Mouse (Mus musculus): ENCODE results near the gene Actr3. TPM values are rescaled to one million over a fixed set of nuclear protein-coding genes. Genes with fewer than 3 reads are reported as not detected.
A peak's percentile ranks its signal among the peaks of the same experiment; 100 is the strongest.

Actr3 gene
- polyA plus RNA-seq, 1 experiment from 2014 or later = 223 TPM

- no peaks in the 10 kb centered on the region for H3K27me3 ChIP-seq (replicated peaks; ENCODE audit: control insufficient read depth, insufficient read depth, low read length)
- H3K36me3 ChIP-seq (ENCODE audit: control insufficient read depth, insufficient read depth) = peaks cover 16% of the 10 kb centered on the region
- no peaks in the 10 kb centered on the region for H3K9me3 ChIP-seq (ENCODE audit: control insufficient read depth)
- H3K4me2 ChIP-seq (replicated peaks; ENCODE audit: low read depth) = no peak overlapping the region
- no peak overlapping the region for H3K9ac ChIP-seq (ENCODE audit: low read depth, low read length)
- TF ChIP-seq CTCF (IDR thresholded peaks at IDR 0.05; ENCODE audit: low read depth) = no peak
- 20% methylated on average over 3 of the region's 3 CpGs for WGBS
- H3K4me1 ChIP-seq (replicated peaks; ENCODE audit: control insufficient read depth, insufficient read depth, low read length) = no peaks in the 10 kb centered on the region
- no peak overlapping the region for H3K27ac ChIP-seq (ENCODE audit: low read depth, low read length)
- no peak overlapping the region for H3K4me3 ChIP-seq (ENCODE audit: low read depth, low read length)
- no peak for ATAC-seq
Measured at GRCm38 (mm10) chr1:125388370-125388769, 47.2 kb downstream of the Actr3 start.

DNA sequence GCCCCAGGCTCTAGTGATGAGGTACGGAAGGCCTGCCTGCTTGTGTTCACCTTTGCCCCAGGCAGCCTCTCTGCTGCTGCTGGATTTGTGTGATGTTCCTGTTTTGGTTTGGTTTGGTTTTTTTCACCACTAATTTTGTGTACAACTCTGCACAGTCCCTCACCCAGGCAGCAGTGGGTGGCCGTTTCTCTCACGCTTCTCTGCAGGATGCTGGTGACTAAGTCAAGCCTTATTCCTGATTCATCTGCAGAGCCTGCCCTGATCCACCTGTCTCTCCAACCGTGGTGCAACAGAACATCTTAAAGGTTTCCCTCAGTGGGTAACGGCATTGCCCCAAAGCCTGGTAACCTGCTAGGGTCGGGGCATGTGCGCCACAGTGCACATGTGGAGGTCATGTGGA, 49.3 kb downstream of the Actr3 start:
- WGBS = 67% methylated on average over 7 of the region's 7 CpGs
- no peaks in the 10 kb centered on the region for H3K4me1 ChIP-seq (replicated peaks; ENCODE audit: control insufficient read depth, insufficient read depth, low read length)
- no peak for ATAC-seq
- H3K4me3 ChIP-seq (ENCODE audit: low read depth, low read length) = no peak overlapping the region
- no peaks in the 10 kb centered on the region for H3K36me3 ChIP-seq (ENCODE audit: control insufficient read depth, insufficient read depth)
- H3K27me3 ChIP-seq (replicated peaks; ENCODE audit: control insufficient read depth, insufficient read depth, low read length) = no peaks in the 10 kb centered on the region
- H3K4me2 ChIP-seq (replicated peaks; ENCODE audit: low read depth) = no peak overlapping the region
- H3K9me3 ChIP-seq (ENCODE audit: control insufficient read depth) = no peaks in the 10 kb centered on the region
- no peak overlapping the region for H3K27ac ChIP-seq (ENCODE audit: low read depth, low read length)
- no peak for TF ChIP-seq CTCF (IDR thresholded peaks at IDR 0.05; ENCODE audit: low read depth)
- no peak overlapping the region for H3K9ac ChIP-seq (ENCODE audit: low read depth, low read length)

- no peak for ATAC-seq
- no peaks in the 10 kb centered on the region for H3K27me3 ChIP-seq (replicated peaks; ENCODE audit: control insufficient read depth, insufficient read depth, low read length)
- H3K27ac ChIP-seq (ENCODE audit: low read depth, low read length) = no peak overlapping the region
- TF ChIP-seq CTCF (IDR thresholded peaks at IDR 0.05; ENCODE audit: low read depth) = peak; percentile 37
- 62% methylated on average over 6 of the region's 6 CpGs for WGBS
- H3K9ac ChIP-seq (ENCODE audit: low read depth, low read length) = no peak overlapping the region
- H3K4me2 ChIP-seq (replicated peaks; ENCODE audit: low read depth) = no peak overlapping the region
- no peaks in the 10 kb centered on the region for H3K9me3 ChIP-seq (ENCODE audit: control insufficient read depth)
- no peak overlapping the region for H3K4me3 ChIP-seq (ENCODE audit: low read depth, low read length)
- H3K36me3 ChIP-seq (ENCODE audit: control insufficient read depth, insufficient read depth) = no peaks in the 10 kb centered on the region
- no peaks in the 10 kb centered on the region for H3K4me1 ChIP-seq (replicated peaks; ENCODE audit: control insufficient read depth, insufficient read depth, low read length)
Measured at GRCm38 (mm10) chr1:125382622-125383021, 52.9 kb downstream of the Actr3 start.

DNA sequence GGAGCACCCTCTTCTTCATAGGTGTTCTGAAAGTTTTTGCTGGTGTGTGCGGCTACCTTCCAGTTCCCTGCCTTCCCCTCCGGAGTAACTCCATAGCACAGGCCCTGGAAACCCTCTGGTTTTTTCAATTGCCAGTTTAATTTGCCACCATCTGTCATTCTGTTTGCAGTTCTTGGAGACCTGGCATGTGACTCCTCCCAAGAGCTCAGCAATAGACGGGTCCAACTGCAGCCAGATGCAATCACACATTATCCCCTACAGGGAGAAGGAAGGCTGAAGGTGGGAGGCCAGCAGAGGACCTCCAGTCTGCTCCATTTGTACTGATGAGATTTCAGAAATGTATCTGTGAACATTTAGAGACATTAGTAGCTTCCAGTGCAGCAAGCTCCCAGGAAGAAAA, 56.6 kb downstream of the Actr3 start:
- WGBS = 70% methylated on average over 3 of the region's 3 CpGs
- Histone ChIP-seq H3K4me2 (replicated peaks; ENCODE audit: low read depth) (no peak overlapping the region), H3K9ac (ENCODE audit: low read depth, low read length) (no peak overlapping the region), H3K36me3 (ENCODE audit: control insufficient read depth, insufficient read depth) (no peaks in the 10 kb centered on the region), H3K27ac (ENCODE audit: low read depth, low read length) (no peak overlapping the region), H3K4me3 (ENCODE audit: low read depth, low read length) (no peak overlapping the region), H3K27me3 (replicated peaks; ENCODE audit: control insufficient read depth, insufficient read depth, low read length) (no peaks in the 10 kb centered on the region), H3K9me3 (ENCODE audit: control insufficient read depth) (no peaks in the 10 kb centered on the region), H3K4me1 (replicated peaks; ENCODE audit: control insufficient read depth, insufficient read depth, low read length) (no peaks in the 10 kb centered on the region)
- ATAC-seq = no peak
- TF ChIP-seq CTCF (IDR thresholded peaks at IDR 0.05; ENCODE audit: low read depth) = no peak

DNA sequence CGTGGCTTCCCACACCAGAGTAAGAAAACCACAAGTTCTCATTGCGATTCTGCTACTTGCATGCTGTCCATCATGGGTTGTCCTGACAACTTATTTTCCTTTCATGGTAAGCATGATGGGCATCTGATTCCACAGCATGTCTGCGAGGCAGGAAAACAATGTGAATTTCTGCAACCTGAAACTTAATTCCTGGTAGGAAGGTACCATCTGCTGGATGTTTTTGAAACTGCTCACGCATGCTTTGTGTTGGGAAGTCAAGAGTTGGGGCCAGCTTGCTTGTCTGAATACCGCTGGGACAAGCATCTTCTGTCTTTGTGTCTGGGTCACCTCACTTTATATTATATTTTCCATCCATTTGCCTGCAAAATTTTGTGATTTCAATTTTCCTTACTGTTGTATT, 62.7 kb downstream of the Actr3 start:
- H3K4me1 ChIP-seq (replicated peaks; ENCODE audit: control insufficient read depth, insufficient read depth, low read length) = no peaks in the 10 kb centered on the region
- H3K36me3 ChIP-seq (ENCODE audit: control insufficient read depth, insufficient read depth) = no peaks in the 10 kb centered on the region
- H3K27me3 ChIP-seq (replicated peaks; ENCODE audit: control insufficient read depth, insufficient read depth, low read length) = no peaks in the 10 kb centered on the region
- H3K9me3 ChIP-seq (ENCODE audit: control insufficient read depth) = no peaks in the 10 kb centered on the region
- WGBS = 74% methylated on average over 5 of the region's 5 CpGs
- no peak overlapping the region for H3K27ac ChIP-seq (ENCODE audit: low read depth, low read length)
- no peak for ATAC-seq
- no peak overlapping the region for H3K4me3 ChIP-seq (ENCODE audit: low read depth, low read length)
- peak; percentile 50 for TF ChIP-seq CTCF (IDR thresholded peaks at IDR 0.05; ENCODE audit: low read depth)
- H3K9ac ChIP-seq (ENCODE audit: low read depth, low read length) = no peak overlapping the region
- H3K4me2 ChIP-seq (replicated peaks; ENCODE audit: low read depth) = no peak overlapping the region

GRCm38 (mm10) chr1:125370779-125371178, 64.7 kb downstream of the Actr3 start:
- H3K27ac ChIP-seq (ENCODE audit: low read depth, low read length) = no peak overlapping the region
- no peak for ATAC-seq
- WGBS = 22% methylated on average over 6 of the region's 6 CpGs
- H3K36me3 ChIP-seq (ENCODE audit: control insufficient read depth, insufficient read depth) = no peaks in the 10 kb centered on the region
- H3K9ac ChIP-seq (ENCODE audit: low read depth, low read length) = no peak overlapping the region
- peak; percentile 88 for TF ChIP-seq CTCF (IDR thresholded peaks at IDR 0.05; ENCODE audit: low read depth)
- no peaks in the 10 kb centered on the region for H3K9me3 ChIP-seq (ENCODE audit: control insufficient read depth)
- no peaks in the 10 kb centered on the region for H3K27me3 ChIP-seq (replicated peaks; ENCODE audit: control insufficient read depth, insufficient read depth, low read length)
- H3K4me3 ChIP-seq (ENCODE audit: low read depth, low read length) = no peak overlapping the region
- H3K4me2 ChIP-seq (replicated peaks; ENCODE audit: low read depth) = no peak overlapping the region
- no peaks in the 10 kb centered on the region for H3K4me1 ChIP-seq (replicated peaks; ENCODE audit: control insufficient read depth, insufficient read depth, low read length)

- no peak overlapping the region for H3K9ac ChIP-seq (ENCODE audit: low read depth, low read length)
- 97% methylated on average over 4 of the region's 4 CpGs for WGBS
- no peaks in the 10 kb centered on the region for H3K9me3 ChIP-seq (ENCODE audit: control insufficient read depth)
- no peak overlapping the region for H3K4me3 ChIP-seq (ENCODE audit: low read depth, low read length)
- TF ChIP-seq CTCF (IDR thresholded peaks at IDR 0.05; ENCODE audit: low read depth) = no peak
- H3K27ac ChIP-seq (ENCODE audit: low read depth, low read length) = no peak overlapping the region
- H3K27me3 ChIP-seq (replicated peaks; ENCODE audit: control insufficient read depth, insufficient read depth, low read length) = no peaks in the 10 kb centered on the region
- no peak for ATAC-seq
- no peaks in the 10 kb centered on the region for H3K4me1 ChIP-seq (replicated peaks; ENCODE audit: control insufficient read depth, insufficient read depth, low read length)
- no peak overlapping the region for H3K4me2 ChIP-seq (replicated peaks; ENCODE audit: low read depth)
- H3K36me3 ChIP-seq (ENCODE audit: control insufficient read depth, insufficient read depth) = no peaks in the 10 kb centered on the region
Measured at GRCm38 (mm10) chr1:125365576-125365975, 70.0 kb downstream of the Actr3 start.
